Mouse (Mus musculus): ENCODE measurements around the gene Gm16442. TPM values are rescaled to one million over a fixed set of nuclear protein-coding genes. Genes with fewer than 3 reads are reported as not detected.
"Not testable (repeated sequence)": the region's sequence is repeated elsewhere in the genome, so short reads cannot be mapped to it uniquely, and the experiment has no call there.

Gm16442 gene
- polyA plus RNA-seq (2016; fragmentation: Nextera tagmentation; extraction: Ambion mirVana), result not detected in 2 replicates

- not testable (repeated sequence) for H3K36me3 ChIP-seq
- no CpG with 5 or more reads among the region's 2 CpGs for WGBS
These were observed at the start of gene Gm16442 for GRCm38 (mm10) chr7:20122479-20122878. TSS of gene Gm16442 (minus strand) at chr7:20122579.

GRCm38 (mm10) chr7:20168277-20168676 is 45.9 kb upstream of the Gm16442 start, which contains the start of gene Vmn1r94:
TSS of gene Vmn1r94 (minus strand) at chr7:20168377.
- WGBS, result no CpG with 5 or more reads among the region's 3 CpGs
- ATAC-seq (ENCODE audit: insufficient number of reproducible peaks, low FRiP score), result not testable (repeated sequence)

More at GRCm38 (mm10) chr7:20122479-20122878, at the start of gene Gm16442:
- not testable (repeated sequence) for H3K4me3 ChIP-seq; H3K4me1 ChIP-seq (replicated peaks); ATAC-seq (ENCODE audit: insufficient number of reproducible peaks, low FRiP score); H3K27ac ChIP-seq (ENCODE audit: poor library complexity, severe bottlenecking); H3K4me2 ChIP-seq; H3K27me3 ChIP-seq (replicated peaks); H3K9me3 ChIP-seq (replicated peaks); H3K9ac ChIP-seq

DNA sequence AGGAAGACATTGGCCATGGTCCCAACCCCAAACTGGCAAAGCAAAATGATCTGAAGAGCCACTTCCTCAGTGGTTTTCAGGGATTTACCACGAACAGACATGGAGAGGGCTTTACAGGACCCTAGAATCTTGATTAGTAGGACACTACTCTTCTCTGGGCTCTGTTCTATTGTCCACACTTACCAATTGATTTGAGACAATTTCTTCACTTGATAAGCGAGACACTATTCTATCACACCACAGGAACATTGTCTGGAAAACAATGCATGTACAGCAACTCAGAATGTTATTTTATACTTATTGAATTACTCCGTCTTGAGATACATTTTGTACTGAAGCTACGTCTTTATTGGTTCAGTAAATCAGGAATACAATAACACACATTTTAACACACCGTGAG is 16.6 kb upstream of the Gm16442 start, which contains the start of gene Vmn1r93:
Vmn1r93 (minus strand) TSS at position 101 of the 400 bp plus-strand sequence.
- not testable (repeated sequence) for ATAC-seq (ENCODE audit: insufficient number of reproducible peaks, low FRiP score); H3K27ac ChIP-seq (ENCODE audit: poor library complexity, severe bottlenecking); H3K27me3 ChIP-seq (replicated peaks); H3K9me3 ChIP-seq (replicated peaks); H3K4me2 ChIP-seq; H3K4me1 ChIP-seq (replicated peaks); H3K9ac ChIP-seq; H3K4me3 ChIP-seq; H3K36me3 ChIP-seq
- no CpG with 5 or more reads among the region's 5 CpGs for WGBS

More at GRCm38 (mm10) chr7:20168277-20168676, 45.9 kb upstream of the Gm16442 start, which contains the start of gene Vmn1r94:
- H3K9ac ChIP-seq; H3K4me2 ChIP-seq; H3K4me1 ChIP-seq (replicated peaks); H3K4me3 ChIP-seq; H3K27ac ChIP-seq (ENCODE audit: poor library complexity, severe bottlenecking); H3K9me3 ChIP-seq (replicated peaks); H3K27me3 ChIP-seq (replicated peaks); H3K36me3 ChIP-seq: not testable (repeated sequence)

GRCm38 (mm10) chr7:20099380-20099779 is 23.0 kb downstream of the Gm16442 start, which contains the start of gene Vmn1r91:
TSS of gene Vmn1r91 (plus strand) at chr7:20099680.
- not testable (repeated sequence) for H3K4me3 ChIP-seq; H3K9me3 ChIP-seq (replicated peaks); H3K4me1 ChIP-seq (replicated peaks); H3K9ac ChIP-seq; H3K36me3 ChIP-seq; ATAC-seq (ENCODE audit: insufficient number of reproducible peaks, low FRiP score); H3K27ac ChIP-seq (ENCODE audit: poor library complexity, severe bottlenecking); H3K27me3 ChIP-seq (replicated peaks); H3K4me2 ChIP-seq
- 74% methylated on average over 5 of the region's 5 CpGs for WGBS

- not testable (repeated sequence) for ATAC-seq (ENCODE audit: insufficient number of reproducible peaks, low FRiP score); H3K4me1 ChIP-seq (replicated peaks); H3K4me3 ChIP-seq; H3K36me3 ChIP-seq; H3K27me3 ChIP-seq (replicated peaks); H3K9me3 ChIP-seq (replicated peaks); H3K4me2 ChIP-seq; H3K9ac ChIP-seq; H3K27ac ChIP-seq (ENCODE audit: poor library complexity, severe bottlenecking)
- WGBS, result 59% methylated on average over 18 of the region's 18 CpGs
These were observed 44.3 kb downstream of the Gm16442 start for GRCm38 (mm10) chr7:20078118-20078517.

Other genes with a start within 250 kb of the Gm16442 start
- gene Ceacam19, start 234.6 kb downstream of the Gm16442 start, polyA plus RNA-seq (2016; fragmentation: Nextera tagmentation; extraction: Ambion mirVana), result not detected in 2 replicates
- 15.7 and 16.0 TPM in 2 replicates for gene Pvr, start 201.4 kb downstream of the Gm16442 start, polyA plus RNA-seq (2016; fragmentation: Nextera tagmentation; extraction: Ambion mirVana)
- gene Igsf23, start 171.8 kb downstream of the Gm16442 start, polyA plus RNA-seq (2016; fragmentation: Nextera tagmentation; extraction: Ambion mirVana), result 1.0 and 1.2 TPM in 2 replicates
- gene Ceacam20, start 157.2 kb downstream of the Gm16442 start, polyA plus RNA-seq (2016; fragmentation: Nextera tagmentation; extraction: Ambion mirVana), result 0.42 TPM in 1 of 2 replicates, not detected in the other
- not detected in 2 replicates for gene Nlrp9b, start 131.1 kb downstream of the Gm16442 start, polyA plus RNA-seq (2016; fragmentation: Nextera tagmentation; extraction: Ambion mirVana)
- gene Vmn1r91, start 22.9 kb downstream of the Gm16442 start, polyA plus RNA-seq (2016; fragmentation: Nextera tagmentation; extraction: Ambion mirVana), result not detected in 2 replicates
- gene Vmn1r93, start 16.5 kb upstream of the Gm16442 start, polyA plus RNA-seq (2016; fragmentation: Nextera tagmentation; extraction: Ambion mirVana), result not detected in 2 replicates
- gene Vmn1r94, start 45.8 kb upstream of the Gm16442 start, polyA plus RNA-seq (2016; fragmentation: Nextera tagmentation; extraction: Ambion mirVana), result not detected in 2 replicates
- gene Vmn1r95, start 71.1 kb upstream of the Gm16442 start, polyA plus RNA-seq (2016; fragmentation: Nextera tagmentation; extraction: Ambion mirVana), result not detected in 2 replicates
- not detected in 2 replicates for gene Gm6164, start 83.0 kb upstream of the Gm16442 start, polyA plus RNA-seq (2016; fragmentation: Nextera tagmentation; extraction: Ambion mirVana)
- not detected in 2 replicates for gene Gm4498, start 111.2 kb upstream of the Gm16442 start, polyA plus RNA-seq (2016; fragmentation: Nextera tagmentation; extraction: Ambion mirVana)
- not detected in 2 replicates for gene Gm5890, start 140.3 kb upstream of the Gm16442 start, polyA plus RNA-seq (2016; fragmentation: Nextera tagmentation; extraction: Ambion mirVana)
- gene Gm4133, start 211.5 kb upstream of the Gm16442 start, polyA plus RNA-seq (2016; fragmentation: Nextera tagmentation; extraction: Ambion mirVana), result not detected in 2 replicates